Mouse (Mus musculus): Measurements from ENCODE around the gene Otop3. TPM values are rescaled to one million over a fixed set of nuclear protein-coding genes. Genes with fewer than 3 reads are reported as not detected.

Gene Otop3
- total and polyA plus RNA-seq, 2 experiments = not detected

GRCm38 (mm10) chr11:115391358-115391757, 56.8 kb downstream of the Otop3 start:
- no peak for TF ChIP-seq POLR2A (IDR thresholded peaks at IDR 0.05; ENCODE audit: extremely low read depth, insufficient read depth, low read length)
- TF ChIP-seq CTCF (IDR thresholded peaks at IDR 0.05; ENCODE audit: low read depth, low read length) = no peak
- H3K9ac ChIP-seq (ENCODE audit: low read depth, low read length) = no peak overlapping the region
- DNase-seq (ENCODE audit: extremely low read depth, low read depth, low spot score) = no peak
- H3K79me2 ChIP-seq (ENCODE audit: control insufficient read depth, insufficient read depth, low read length) = no peaks in the 10 kb centered on the region
- H3K36me3 ChIP-seq (ENCODE audit: control insufficient read depth, insufficient read depth, low read length) = no peaks in the 10 kb centered on the region
- H3K27ac ChIP-seq (replicated peaks; ENCODE audit: insufficient read depth, low read depth, low read length) = no peak overlapping the region
- H3K4me3 ChIP-seq (ENCODE audit: insufficient read depth, low read depth, low read length) = no peak overlapping the region
- 93% methylated on average over 7 of the region's 7 CpGs for WGBS
- 0 out of 2 replicates have a peak, but pooled peaks cover 2% of the 10 kb centered on the region for H3K27me3 ChIP-seq (ENCODE audit: control insufficient read depth, insufficient read depth, low read length)
- no peaks in the 10 kb centered on the region for H3K4me1 ChIP-seq (ENCODE audit: control insufficient read depth, insufficient read depth, low read length)

- H3K27ac ChIP-seq (replicated peaks; ENCODE audit: insufficient read depth, low read depth, low read length) = no peak overlapping the region
- no peaks in the 10 kb centered on the region for H3K79me2 ChIP-seq (ENCODE audit: control insufficient read depth, insufficient read depth, low read length)
- H3K27me3 ChIP-seq (ENCODE audit: control insufficient read depth, insufficient read depth, low read length) = 0 out of 2 replicates have a peak, but pooled peaks cover 2% of the 10 kb centered on the region
- no peaks in the 10 kb centered on the region for H3K4me1 ChIP-seq (ENCODE audit: control insufficient read depth, insufficient read depth, low read length)
- no peak for TF ChIP-seq CTCF (IDR thresholded peaks at IDR 0.05; ENCODE audit: low read depth, low read length)
- TF ChIP-seq POLR2A (IDR thresholded peaks at IDR 0.05; ENCODE audit: extremely low read depth, insufficient read depth, low read length) = no peak
- DNase-seq (ENCODE audit: extremely low read depth, low read depth, low spot score) = no peak
- H3K36me3 ChIP-seq (ENCODE audit: control insufficient read depth, insufficient read depth, low read length) = no peaks in the 10 kb centered on the region
- no peak overlapping the region for H3K9ac ChIP-seq (ENCODE audit: low read depth, low read length)
- H3K4me3 ChIP-seq (ENCODE audit: insufficient read depth, low read depth, low read length) = peak overlapping the region; percentile 20; the same call in 1 of the 2 replicates
- 51% methylated on average over 34 of the region's 34 CpGs for WGBS
These were observed 59.3 kb downstream of the Otop3 start for GRCm38 (mm10) chr11:115393721-115394325.

Other genes starting within 250 kb of the Otop3 start
- 0.09 and 0.20 TPM in 2 replicates for gene Rab37, start 243.3 kb upstream of the Otop3 start, total RNA-seq (2014; rRNA removed)
- 0.16 and 0.20 TPM in 2 replicates for gene Rab37, start 243.3 kb upstream of the Otop3 start, polyA plus RNA-seq (2012; rRNA removed)
- 1.2 and 1.5 TPM in 2 replicates for gene Cd300lf, start 200.7 kb upstream of the Otop3 start, total RNA-seq (2014; rRNA removed)
- 0.54 and 1.1 TPM in 2 replicates for gene Cd300lf, start 200.7 kb upstream of the Otop3 start, polyA plus RNA-seq (2012; rRNA removed)
- gene Slc9a3r1, start 171.4 kb upstream of the Otop3 start, total RNA-seq (2014; rRNA removed) = 113 and 117 TPM in 2 replicates
- 130 and 177 TPM in 2 replicates for gene Slc9a3r1, start 171.4 kb upstream of the Otop3 start, polyA plus RNA-seq (2012; rRNA removed)
- 5.3 and 8.1 TPM in 2 replicates for gene Tmem104, start 147.2 kb upstream of the Otop3 start, total RNA-seq (2014; rRNA removed)
- gene Tmem104, start 147.2 kb upstream of the Otop3 start, polyA plus RNA-seq (2012; rRNA removed) = 8.7 and 9.1 TPM in 2 replicates
- gene Nat9, start 146.9 kb upstream of the Otop3 start, total RNA-seq (2014; rRNA removed) = 42.7 and 43.7 TPM in 2 replicates
- gene Nat9, start 146.9 kb upstream of the Otop3 start, polyA plus RNA-seq (2012; rRNA removed) = 28.7 and 35.2 TPM in 2 replicates
- under 0.01 TPM in 1 of 2 replicates, not detected in the other for gene Grin2c, start 67.5 kb upstream of the Otop3 start, total RNA-seq (2014; rRNA removed)
- 0.05 and 0.07 TPM in 2 replicates for gene Grin2c, start 67.5 kb upstream of the Otop3 start, polyA plus RNA-seq (2012; rRNA removed)
- 13.7 and 15.8 TPM in 2 replicates for gene Fdxr, start 57.7 kb upstream of the Otop3 start, total RNA-seq (2014; rRNA removed)
- 28.3 and 28.4 TPM in 2 replicates for gene Fdxr, start 57.7 kb upstream of the Otop3 start, polyA plus RNA-seq (2012; rRNA removed)
- 56.1 and 78.8 TPM in 2 replicates for gene Fads6, start 37.1 kb upstream of the Otop3 start, total RNA-seq (2014; rRNA removed)
- gene Fads6, start 37.1 kb upstream of the Otop3 start, polyA plus RNA-seq (2012; rRNA removed) = 55.3 and 66.0 TPM in 2 replicates
- gene Otop2, start 27.6 kb upstream of the Otop3 start, total RNA-seq (2014; rRNA removed) = not detected in 2 replicates
- not detected in 2 replicates for gene Otop2, start 27.6 kb upstream of the Otop3 start, polyA plus RNA-seq (2012; rRNA removed)
- 0.20 and 0.28 TPM in 2 replicates for gene Ush1g, start 12.7 kb upstream of the Otop3 start, total RNA-seq (2014; rRNA removed)
- 0.26 and 0.50 TPM in 2 replicates for gene Ush1g, start 12.7 kb upstream of the Otop3 start, polyA plus RNA-seq (2012; rRNA removed)
- gene Hid1, start 33.0 kb downstream of the Otop3 start, total RNA-seq (2014; rRNA removed) = 0.55 and 1.3 TPM in 2 replicates
- 1.1 and 3.1 TPM in 2 replicates for gene Hid1, start 33.0 kb downstream of the Otop3 start, polyA plus RNA-seq (2012; rRNA removed)
- 1.3 and 1.4 TPM in 2 replicates for gene Cdr2l, start 47.2 kb downstream of the Otop3 start, total RNA-seq (2014; rRNA removed)
- 2.4 and 2.7 TPM in 2 replicates for gene Cdr2l, start 47.2 kb downstream of the Otop3 start, polyA plus RNA-seq (2012; rRNA removed)
- gene Mrpl58, start 69.0 kb downstream of the Otop3 start, total RNA-seq (2014; rRNA removed) = 54.7 and 67.2 TPM in 2 replicates
- gene Mrpl58, start 69.0 kb downstream of the Otop3 start, polyA plus RNA-seq (2012; rRNA removed) = 67.5 and 70.0 TPM in 2 replicates
- 480 and 648 TPM in 2 replicates for gene Atp5h, start 85.2 kb downstream of the Otop3 start, total RNA-seq (2014; rRNA removed)
- gene Atp5h, start 85.2 kb downstream of the Otop3 start, polyA plus RNA-seq (2012; rRNA removed) = 103 and 134 TPM in 2 replicates
- gene Kctd2, start 85.4 kb downstream of the Otop3 start, total RNA-seq (2014; rRNA removed) = 10.0 and 14.2 TPM in 2 replicates
- 18.2 and 21.1 TPM in 2 replicates for gene Kctd2, start 85.4 kb downstream of the Otop3 start, polyA plus RNA-seq (2012; rRNA removed)
- 0.74 and 0.94 TPM in 2 replicates for gene Trim80, start 105.8 kb downstream of the Otop3 start, total RNA-seq (2014; rRNA removed)
- 2.0 and 4.0 TPM in 2 replicates for gene Trim80, start 105.8 kb downstream of the Otop3 start, polyA plus RNA-seq (2012; rRNA removed)
- gene Slc16a5, start 127.7 kb downstream of the Otop3 start, total RNA-seq (2014; rRNA removed) = 23.0 and 36.3 TPM in 2 replicates
- 49.1 and 101 TPM in 2 replicates for gene Slc16a5, start 127.7 kb downstream of the Otop3 start, polyA plus RNA-seq (2012; rRNA removed)
- 1.6 and 1.7 TPM in 2 replicates for gene Armc7, start 140.9 kb downstream of the Otop3 start, total RNA-seq (2014; rRNA removed)
- gene Armc7, start 140.9 kb downstream of the Otop3 start, polyA plus RNA-seq (2012; rRNA removed) = 3.2 and 4.0 TPM in 2 replicates
- 39.2 and 39.5 TPM in 2 replicates for gene Nt5c, start 157.1 kb downstream of the Otop3 start, total RNA-seq (2014; rRNA removed)
- gene Nt5c, start 157.1 kb downstream of the Otop3 start, polyA plus RNA-seq (2012; rRNA removed) = 29.6 and 32.6 TPM in 2 replicates
- gene Jpt1, start 179.7 kb downstream of the Otop3 start, total RNA-seq (2014; rRNA removed) = 14.1 and 17.2 TPM in 2 replicates
- 25.1 and 28.4 TPM in 2 replicates for gene Jpt1, start 179.7 kb downstream of the Otop3 start, polyA plus RNA-seq (2012; rRNA removed)
- 106 and 107 TPM in 2 replicates for gene Sumo2, start 201.5 kb downstream of the Otop3 start, total RNA-seq (2014; rRNA removed)
- 24.0 and 27.2 TPM in 2 replicates for gene Sumo2, start 201.5 kb downstream of the Otop3 start, polyA plus RNA-seq (2012; rRNA removed)
- gene Nup85, start 229.7 kb downstream of the Otop3 start, total RNA-seq (2014; rRNA removed) = 21.8 and 24.3 TPM in 2 replicates
- gene Nup85, start 229.7 kb downstream of the Otop3 start, polyA plus RNA-seq (2012; rRNA removed) = 21.9 and 22.4 TPM in 2 replicates